Mouse (Mus musculus) right cerebral cortex, postnatal 14 days (tissue): ENCODE results near the gene Gkap1.

Experiments used
- DNase-seq: peaks from one replicate; pipeline ENCODE4 v3.0.0; 2022

Gkap1 gene

GRCm38 (mm10) chr13:58197211-58197610 is 78.3 kb downstream of the Gkap1 start:
- no peak for DNase-seq

- DNase-seq = no peak
These were observed 80.6 kb downstream of the Gkap1 start for GRCm38 (mm10) chr13:58194908-58195307.

GRCm38 (mm10) chr13:58193221-58193620 is 82.3 kb downstream of the Gkap1 start:
- DNase-seq = no peak

GRCm38 (mm10) chr13:58192146-58192545 is 83.4 kb downstream of the Gkap1 start:
- DNase-seq = no peak

- DNase-seq = no peak
These were observed 84.0 kb downstream of the Gkap1 start for GRCm38 (mm10) chr13:58191516-58191915.

GRCm38 (mm10) chr13:58189473-58189872 is 86.0 kb downstream of the Gkap1 start:
- peak; percentile 16 for DNase-seq

GRCm38 (mm10) chr13:58188412-58188811 is 87.1 kb downstream of the Gkap1 start:
- DNase-seq = peak; percentile 89

- no peak for DNase-seq
These were observed 87.7 kb downstream of the Gkap1 start for GRCm38 (mm10) chr13:58187751-58188150.

GRCm38 (mm10) chr13:58186281-58186680 is 89.2 kb downstream of the Gkap1 start:
- DNase-seq = no peak

GRCm38 (mm10) chr13:58184111-58184510 is 91.4 kb downstream of the Gkap1 start:
- DNase-seq = no peak
